Mouse (Mus musculus): ENCODE data around the gene Lig4. TPM values are rescaled to one million over a fixed set of nuclear protein-coding genes. Genes with fewer than 3 reads are reported as not detected.

The Lig4 gene
- polyA plus RNA-seq, 1 experiment from 2014 or later, result 9.7 TPM

DNA sequence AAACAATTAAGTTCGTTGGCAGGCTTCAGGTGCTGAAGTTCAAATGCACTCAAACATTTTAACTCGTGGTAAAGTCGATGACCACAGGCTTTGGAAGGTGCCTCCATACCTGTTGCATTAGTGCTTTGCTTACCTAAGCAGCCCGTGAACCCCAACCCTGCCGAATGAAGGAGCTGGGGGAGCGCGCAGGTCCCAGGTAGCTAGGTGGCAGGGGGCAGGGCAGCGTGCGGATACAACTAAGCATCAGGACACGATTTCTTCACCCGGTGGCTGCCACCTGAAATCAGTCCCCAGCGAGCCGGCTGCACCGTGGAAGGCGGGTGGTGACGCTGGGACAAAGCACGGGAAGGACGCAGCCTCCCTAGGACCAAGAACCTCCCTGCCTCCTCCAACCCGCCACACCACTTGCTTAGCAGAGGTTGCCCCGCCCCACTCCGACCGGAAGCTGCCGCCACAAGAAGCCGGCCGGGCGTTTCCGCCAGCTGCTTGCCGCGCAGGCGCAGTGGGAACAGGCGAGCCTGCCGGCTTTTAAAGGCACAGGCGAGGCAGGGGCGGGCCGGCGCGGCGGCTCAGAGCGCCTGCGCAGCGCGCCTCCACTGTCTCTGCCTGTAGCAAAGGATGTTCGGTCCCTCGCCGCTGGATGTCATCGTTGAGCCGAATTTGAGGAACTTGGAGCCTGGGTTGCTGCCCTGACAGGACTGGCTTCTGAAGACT lies 1.4 kb downstream of the Lig4 start:
- H3K4me2 ChIP-seq (replicated peaks), result peak overlapping the region; percentile 67
- peak overlapping the region; percentile 74 for H3K4me3 ChIP-seq
- peak; percentile 96 for ATAC-seq (ENCODE audit: low FRiP score)
- H3K27ac ChIP-seq, result peak overlapping the region; percentile 72
- WGBS, result under 1% methylated on average over 47 of the region's 47 CpGs
- peaks cover 33% of the 10 kb centered on the region for H3K4me1 ChIP-seq
- H3K27me3 ChIP-seq, result no peaks in the 10 kb centered on the region
- peaks cover 25% of the 10 kb centered on the region for H3K36me3 ChIP-seq
- peak overlapping the region; percentile 73 for H3K9ac ChIP-seq
- no peaks in the 10 kb centered on the region for H3K9me3 ChIP-seq (replicated peaks)

DNA sequence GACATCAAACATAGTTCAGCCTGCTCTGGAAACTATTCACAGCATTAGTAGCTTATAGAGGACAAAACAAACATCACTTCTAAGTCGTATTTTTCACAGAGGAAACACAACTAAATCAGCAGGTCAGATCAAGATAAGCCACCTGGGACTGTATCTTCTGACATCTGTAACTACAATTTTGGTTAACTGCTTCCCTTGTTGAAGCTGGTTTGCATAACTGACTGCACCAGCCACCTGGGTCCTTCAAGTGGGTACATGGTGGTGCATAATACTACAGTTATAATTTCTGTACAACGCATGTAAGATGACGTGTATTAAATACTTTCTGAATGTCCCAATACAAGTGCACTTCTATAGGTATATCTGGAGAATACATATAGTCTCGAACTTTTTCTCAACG lies 2.2 kb downstream of the Lig4 start:
- Histone ChIP-seq H3K9me3 (replicated peaks) (no peaks in the 10 kb centered on the region), H3K9ac (peak overlapping the region; percentile 73), H3K4me2 (replicated peaks) (peak overlapping the region; percentile 67), H3K27me3 (no peaks in the 10 kb centered on the region), H3K27ac (no peak overlapping the region), H3K4me3 (peak overlapping the region; percentile 74), H3K36me3 (peaks cover 28% of the 10 kb centered on the region), H3K4me1 (peaks cover 33% of the 10 kb centered on the region)
- ATAC-seq (ENCODE audit: low FRiP score), result no peak
- 59% methylated on average over 5 of the region's 5 CpGs for WGBS

DNA sequence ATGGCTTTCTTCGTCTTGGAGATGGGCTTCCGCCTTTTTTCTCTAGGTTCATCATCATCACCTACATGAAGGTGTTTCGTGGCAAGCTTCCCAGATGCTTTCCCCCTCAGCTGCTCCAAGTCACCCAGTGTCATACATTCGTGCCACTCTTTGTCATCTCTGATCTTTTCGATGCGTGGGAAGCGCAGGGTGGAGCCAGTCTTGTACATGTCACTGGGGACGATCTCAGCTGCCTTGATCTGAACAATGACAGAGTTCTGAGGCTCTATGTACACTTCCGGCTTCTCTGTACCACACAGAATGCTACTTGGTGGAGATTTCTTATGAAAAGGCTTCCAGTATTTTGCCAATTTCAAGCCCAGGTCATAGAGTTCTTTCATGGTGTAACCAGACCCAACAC lies 5.6 kb downstream of the Lig4 start:
- H3K9ac ChIP-seq, result no peak overlapping the region
- ATAC-seq (ENCODE audit: low FRiP score), result no peak

DNA sequence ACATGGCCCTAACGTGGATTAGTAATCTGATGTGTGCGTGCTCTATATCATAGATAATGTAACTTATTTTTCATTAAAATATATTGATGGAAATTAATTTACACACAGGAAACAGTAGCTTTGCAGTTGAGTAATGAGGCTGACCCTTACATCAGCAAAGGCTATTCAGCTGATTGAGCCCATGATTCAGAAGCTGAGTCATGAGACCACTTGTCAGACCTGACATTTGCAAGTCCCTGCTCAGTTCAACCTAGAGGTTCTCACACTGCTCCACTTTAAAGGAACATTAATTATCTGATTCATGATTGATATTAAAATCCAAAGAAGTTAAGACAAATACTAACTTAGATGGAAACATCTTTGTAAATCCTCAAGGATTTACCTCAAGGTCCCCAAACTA lies 17.6 kb downstream of the Lig4 start:
- H3K4me3 ChIP-seq, result no peak overlapping the region
- no peaks in the 10 kb centered on the region for H3K9me3 ChIP-seq (replicated peaks)
- WGBS, result 90% methylated on average over 2 of the region's 2 CpGs
- no peaks in the 10 kb centered on the region for H3K4me1 ChIP-seq
- no peak overlapping the region for H3K4me2 ChIP-seq (replicated peaks)
- H3K36me3 ChIP-seq, result no peaks in the 10 kb centered on the region
- H3K9ac ChIP-seq, result no peak overlapping the region
- no peak overlapping the region for H3K27ac ChIP-seq
- no peak for ATAC-seq (ENCODE audit: low FRiP score)
- no peaks in the 10 kb centered on the region for H3K27me3 ChIP-seq

More for the DNA sequence above, 5.6 kb downstream of the Lig4 start:
- H3K27ac ChIP-seq, result no peak overlapping the region
- no peak overlapping the region for H3K4me3 ChIP-seq
- WGBS, result 96% methylated on average over 9 of the region's 9 CpGs
- H3K4me1 ChIP-seq, result peaks cover 10% of the 10 kb centered on the region
- no peaks in the 10 kb centered on the region for H3K27me3 ChIP-seq
- H3K9me3 ChIP-seq (replicated peaks), result no peaks in the 10 kb centered on the region
- peaks cover 41% of the 10 kb centered on the region for H3K36me3 ChIP-seq
- H3K4me2 ChIP-seq (replicated peaks), result no peak overlapping the region

DNA sequence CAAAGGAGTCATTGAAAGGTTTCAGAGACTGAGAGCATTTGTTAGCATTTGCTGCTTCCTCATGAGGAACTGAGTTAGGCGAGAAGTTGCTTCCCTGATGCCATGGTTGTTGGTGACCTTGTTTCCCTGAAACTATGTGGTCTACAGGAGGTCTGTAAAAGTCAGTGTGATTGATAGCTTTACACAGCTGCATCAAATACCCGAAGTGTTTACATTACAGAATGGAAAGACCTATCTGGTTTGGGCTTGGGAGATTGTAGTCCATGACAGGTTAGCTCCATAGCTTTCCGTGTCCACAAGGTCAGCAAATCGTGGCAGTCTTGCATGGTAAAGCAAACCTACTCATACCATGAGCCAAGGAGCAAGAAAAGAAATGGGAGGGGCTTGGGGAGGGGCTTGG lies 19.1 kb downstream of the Lig4 start:
- Histone ChIP-seq H3K4me3 (no peak overlapping the region), H3K27ac (no peak overlapping the region), H3K27me3 (no peaks in the 10 kb centered on the region), H3K9ac (no peak overlapping the region), H3K4me1 (no peaks in the 10 kb centered on the region), H3K9me3 (replicated peaks) (no peaks in the 10 kb centered on the region), H3K36me3 (no peaks in the 10 kb centered on the region), H3K4me2 (replicated peaks) (no peak overlapping the region)
- WGBS, result 65% methylated on average over 4 of the region's 4 CpGs
- no peak for ATAC-seq (ENCODE audit: low FRiP score)

DNA sequence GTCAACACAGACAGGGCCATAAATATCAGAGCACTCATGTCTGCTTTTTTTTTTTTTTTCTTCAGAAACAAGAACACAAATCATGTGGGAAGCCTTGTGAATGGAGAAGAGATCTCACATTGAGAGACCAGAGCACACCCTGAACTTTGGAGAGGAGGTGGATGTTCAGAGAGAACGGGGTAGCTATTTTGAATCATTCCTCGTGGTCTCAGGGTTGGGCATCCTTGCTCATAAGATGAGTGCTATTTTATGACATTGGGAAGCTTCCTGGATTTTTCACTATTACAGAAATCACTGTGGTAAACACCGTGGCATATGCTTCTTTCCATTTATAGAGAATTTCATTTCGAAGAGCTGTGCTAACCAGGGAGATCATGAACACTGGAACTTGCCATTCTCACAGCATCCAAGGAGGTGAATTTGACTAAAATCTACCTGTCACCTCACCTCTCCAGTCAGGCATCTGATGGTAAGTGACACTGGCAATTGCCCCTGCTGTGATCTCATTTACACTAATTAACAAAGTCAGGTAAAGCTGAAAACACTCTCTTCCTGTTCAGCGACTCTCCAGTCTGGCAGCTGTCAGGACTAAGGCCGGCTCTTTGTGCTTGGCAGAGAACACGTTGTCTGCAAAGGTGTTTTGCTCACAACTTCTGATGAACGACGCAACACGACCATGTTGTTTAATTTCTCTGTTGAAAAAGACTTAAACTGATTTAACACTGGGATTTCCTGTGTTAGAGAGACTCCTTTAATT lies 28.2 kb downstream of the Lig4 start:
- Histone ChIP-seq H3K9me3 (replicated peaks) (no peaks in the 10 kb centered on the region; the same call in 1 of the 2 replicates), H3K4me1 (no peaks in the 10 kb centered on the region), H3K27me3 (no peaks in the 10 kb centered on the region), H3K27ac (no peak overlapping the region), H3K4me3 (no peak overlapping the region), H3K36me3 (no peaks in the 10 kb centered on the region), H3K9ac (no peak overlapping the region), H3K4me2 (replicated peaks) (no peak overlapping the region)
- 68% methylated on average over 10 of the region's 10 CpGs for WGBS
- ATAC-seq (ENCODE audit: low FRiP score), result no peak

DNA sequence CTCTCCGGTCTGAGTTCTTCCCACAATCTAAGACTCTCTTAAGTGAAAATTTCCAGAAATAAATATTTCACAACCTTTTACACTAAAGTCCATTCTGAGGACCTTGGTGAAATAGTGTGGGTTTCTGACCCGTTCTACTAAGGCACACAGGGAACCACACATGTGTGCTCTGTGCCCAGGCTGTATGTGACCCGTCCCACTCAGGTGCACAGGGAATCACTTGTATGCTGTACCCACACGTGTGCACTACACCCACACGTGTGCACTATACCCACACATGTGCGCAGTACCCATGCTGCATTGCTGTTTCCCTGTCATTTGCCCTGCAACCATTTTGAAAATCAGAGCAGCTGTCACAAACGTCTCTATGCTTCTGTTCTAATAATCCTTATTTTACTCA lies 41.9 kb downstream of the Lig4 start:
- Histone ChIP-seq H3K27ac (no peak overlapping the region), H3K27me3 (no peaks in the 10 kb centered on the region), H3K9ac (no peak overlapping the region), H3K36me3 (no peaks in the 10 kb centered on the region), H3K4me3 (no peak overlapping the region), H3K4me1 (no peaks in the 10 kb centered on the region), H3K4me2 (replicated peaks) (no peak overlapping the region), H3K9me3 (replicated peaks) (no peaks in the 10 kb centered on the region)
- ATAC-seq (ENCODE audit: low FRiP score), result 0 out of 2 replicates have a peak, but pooled peaks have one; percentile 40
- 70% methylated on average over 7 of the region's 7 CpGs for WGBS

DNA sequence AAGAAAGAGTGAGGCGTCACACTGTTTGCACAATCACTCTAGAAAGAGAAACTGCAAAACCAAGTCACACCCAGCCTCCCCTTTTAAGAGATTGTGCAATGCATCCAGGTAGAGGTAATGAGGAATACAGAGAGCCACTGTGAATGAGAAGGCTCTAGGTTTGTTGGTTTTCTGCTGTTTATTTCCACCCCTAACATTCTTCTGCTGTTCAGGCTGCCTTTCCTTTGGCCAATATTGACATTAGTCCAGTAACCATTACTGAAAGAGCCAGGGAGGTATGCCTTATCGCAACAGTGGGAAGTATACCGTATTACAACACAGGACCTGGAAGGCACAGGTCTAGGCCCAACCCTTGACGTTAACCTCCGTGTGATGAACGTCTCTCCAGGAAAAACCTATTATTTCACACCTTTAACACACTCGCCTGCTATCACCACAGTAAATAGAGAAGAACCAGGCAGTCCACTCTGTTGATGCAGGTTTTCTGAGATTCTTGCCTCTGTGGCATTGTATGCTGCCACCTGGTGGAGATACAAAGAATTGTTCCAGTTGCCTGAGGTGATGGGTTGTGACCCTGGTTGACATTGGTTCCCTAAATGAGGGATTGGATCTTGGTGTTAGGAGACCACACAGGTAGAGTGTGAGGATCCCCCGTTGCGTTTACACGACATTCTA lies 42.5 kb downstream of the Lig4 start:
- ATAC-seq (ENCODE audit: low FRiP score), result peak; percentile 48; the same call in 1 of the 2 replicates
- WGBS, result 41% methylated on average over 10 of the region's 10 CpGs

DNA sequence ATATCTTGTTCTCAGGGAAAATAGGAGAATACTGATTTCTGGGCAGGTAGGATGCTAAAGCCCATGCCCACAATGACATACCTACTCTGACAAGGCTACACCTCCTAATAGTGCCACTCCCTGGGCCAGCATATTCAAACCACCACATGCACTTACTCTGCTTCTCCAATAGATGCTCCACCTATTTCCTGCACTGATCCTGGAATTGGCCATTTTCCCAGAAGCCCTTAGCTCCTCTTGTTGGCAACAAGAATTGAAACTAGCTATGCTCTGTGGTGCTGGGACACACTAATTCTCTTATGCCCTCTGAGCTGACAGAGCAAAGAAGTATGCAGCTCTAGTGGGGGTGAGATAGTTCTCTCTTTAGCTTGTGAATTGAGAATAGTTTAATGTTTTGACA lies 44.8 kb downstream of the Lig4 start:
- Histone ChIP-seq H3K9ac (no peak overlapping the region), H3K4me3 (no peak overlapping the region), H3K4me1 (no peaks in the 10 kb centered on the region), H3K4me2 (replicated peaks) (no peak overlapping the region), H3K9me3 (replicated peaks) (no peaks in the 10 kb centered on the region), H3K27ac (no peak overlapping the region), H3K36me3 (no peaks in the 10 kb centered on the region), H3K27me3 (no peaks in the 10 kb centered on the region)
- ATAC-seq (ENCODE audit: low FRiP score), result no peak

More for the DNA sequence above, 42.5 kb downstream of the Lig4 start:
- H3K9ac ChIP-seq, result no peak overlapping the region
- H3K36me3 ChIP-seq, result no peaks in the 10 kb centered on the region
- no peak overlapping the region for H3K4me3 ChIP-seq
- no peaks in the 10 kb centered on the region for H3K9me3 ChIP-seq (replicated peaks)
- no peaks in the 10 kb centered on the region for H3K4me1 ChIP-seq
- H3K27me3 ChIP-seq, result no peaks in the 10 kb centered on the region
- H3K27ac ChIP-seq, result no peak overlapping the region
- no peak overlapping the region for H3K4me2 ChIP-seq (replicated peaks)

DNA sequence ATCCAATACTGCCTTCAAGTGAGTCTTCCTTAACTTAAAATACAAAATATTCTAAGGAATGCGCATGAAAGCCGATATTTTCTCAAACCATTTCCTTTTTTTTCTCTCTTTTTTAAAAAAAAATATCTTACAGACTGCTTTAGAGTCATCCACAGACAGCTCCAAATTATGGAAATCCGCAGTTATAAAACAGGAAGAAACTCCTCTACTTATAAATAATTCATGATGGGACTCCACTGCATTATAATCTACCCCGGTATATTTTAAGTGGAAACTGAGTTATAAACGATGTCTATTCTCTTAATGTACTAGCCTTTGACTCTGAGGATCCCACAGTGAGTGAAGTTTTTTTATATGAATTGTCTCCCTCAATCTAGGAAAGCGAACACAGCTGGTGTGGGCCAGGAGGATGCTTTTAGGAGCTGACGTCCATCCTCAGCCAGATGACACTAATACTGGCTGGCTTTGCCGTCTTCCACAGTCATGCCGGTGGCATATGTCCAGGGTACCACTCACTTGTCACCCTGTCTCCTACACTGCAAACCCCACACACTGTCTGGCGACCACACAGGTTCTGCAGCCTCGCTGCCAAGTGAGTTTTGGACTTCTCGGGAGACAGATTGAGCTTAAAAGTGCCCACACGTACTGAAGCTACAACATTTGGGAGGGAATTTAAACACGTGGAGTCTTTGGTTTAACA lies 47.6 kb downstream of the Lig4 start:
- H3K9me3 ChIP-seq (replicated peaks), result no peaks in the 10 kb centered on the region
- H3K4me3 ChIP-seq, result no peak overlapping the region
- no peak overlapping the region for H3K4me2 ChIP-seq (replicated peaks)
- H3K9ac ChIP-seq, result no peak overlapping the region
- no peaks in the 10 kb centered on the region for H3K27me3 ChIP-seq
- ATAC-seq (ENCODE audit: low FRiP score), result no peak
- no peak overlapping the region for H3K27ac ChIP-seq
- 81% methylated on average over 14 of the region's 14 CpGs for WGBS
- no peaks in the 10 kb centered on the region for H3K4me1 ChIP-seq
- H3K36me3 ChIP-seq, result no peaks in the 10 kb centered on the region

All from hindbrain, embryonic 12.5 days (tissue).